Mouse (Mus musculus) heart, embryonic 10.5 days (tissue): Measurements from ENCODE around the gene Lrrc45. TPM values are rescaled to one million over a fixed set of nuclear protein-coding genes. Genes with fewer than 3 reads are reported as not detected.
"Not testable (repeated sequence)": the region's sequence is repeated elsewhere in the genome, so short reads cannot be mapped to it uniquely, and the experiment has no call there.

Experiments
- DNase-seq: peaks from one replicate; pipeline ENCODE4 v3.0.0-alpha.2; 2017; ENCODE audit warnings: low spot score
- H3K27ac ChIP-seq: fragments of 300-500 bp; sonication (generic); 2 replicates; pipeline ENCODE4 v1.5.1; 2016; ENCODE audit warnings: mild to moderate bottlenecking
- H3K27me3 ChIP-seq: fragments of 300-500 bp; sonication (generic); 2 replicates; pipeline ENCODE4 v1.6.1; 2016; ENCODE audit warnings: mild to moderate bottlenecking; ENCODE audit not compliant: poor library complexity, insufficient read depth, severe bottlenecking
- H3K36me3 ChIP-seq: fragments of 300-500 bp; sonication (generic); 2 replicates; pipeline ENCODE4 v1.6.1; 2016; ENCODE audit warnings: mild to moderate bottlenecking, moderate library complexity
- H3K4me1 ChIP-seq: fragments of 300-500 bp; sonication (generic); 2 replicates; pipeline ENCODE4 v1.6.1; 2016; ENCODE audit warnings: mild to moderate bottlenecking
- H3K4me3 ChIP-seq: fragments of 300-500 bp; sonication (generic); 2 replicates; pipeline ENCODE4 v1.5.1; 2016; ENCODE audit warnings: mild to moderate bottlenecking, moderate library complexity
- H3K9me3 ChIP-seq: fragments of 300-500 bp; sonication (generic); 2 replicates; pipeline ENCODE4 v1.6.1; 2016; ENCODE audit warnings: mild to moderate bottlenecking, moderate library complexity
- WGBS: fragments of 180-500 bp; shearing (Covaris S2); methylation state at CpG from one replicate; pipeline ENCODE4 v1.1.7; 2016; 5-methylcytosine and 5-hydroxymethylcytosine counted together
- polyA plus RNA-seq: library from polyadenylated mRNA; unstranded; fragments of >200 nt; fragmentation: Nextera tagmentation; extraction: Ambion mirVana; gene quantifications from 2 replicates; pipeline ENCODE4 v1.2.1, GENCODE M21; 2016

Gene Lrrc45
- 31.7 and 43.6 TPM in 2 replicates for polyA plus RNA-seq

GRCm38 (mm10) chr11:120713580-120714518, at the start of gene Lrrc45, which contains the start of gene Cenpx:
Gene Lrrc45, plus strand, starts transcription at chr11:120713925.
Gene Cenpx, minus strand, starts transcription at chr11:120713738.
- H3K27ac ChIP-seq, result peak within 1 kb of the TSS; percentile 85
- WGBS, result 3% methylated on average over 53 of the region's 53 CpGs
- no peaks in the 10 kb centered on the region for H3K9me3 ChIP-seq
- peaks cover 57% of the 10 kb centered on the region for H3K36me3 ChIP-seq
- DNase-seq, result peak; percentile 100
- peaks cover 14% of the 10 kb centered on the region; the same call in 1 of the 2 replicates for H3K27me3 ChIP-seq
- H3K4me1 ChIP-seq, result peaks cover 36% of the 10 kb centered on the region
- H3K4me3 ChIP-seq, result peak within 1 kb of the TSS; percentile 75

GRCm38 (mm10) chr11:120665406-120665805, 48.3 kb upstream of the Lrrc45 start:
- Histone ChIP-seq H3K27me3 (peaks cover 62% of the 10 kb centered on the region), H3K9me3 (no peaks in the 10 kb centered on the region), H3K4me3 (no peak overlapping the region), H3K36me3 (no peaks in the 10 kb centered on the region), H3K27ac (no peak overlapping the region), H3K4me1 (peaks cover 27% of the 10 kb centered on the region)
- 69% methylated on average over 3 of the region's 3 CpGs for WGBS
- DNase-seq, result no peak

DNA sequence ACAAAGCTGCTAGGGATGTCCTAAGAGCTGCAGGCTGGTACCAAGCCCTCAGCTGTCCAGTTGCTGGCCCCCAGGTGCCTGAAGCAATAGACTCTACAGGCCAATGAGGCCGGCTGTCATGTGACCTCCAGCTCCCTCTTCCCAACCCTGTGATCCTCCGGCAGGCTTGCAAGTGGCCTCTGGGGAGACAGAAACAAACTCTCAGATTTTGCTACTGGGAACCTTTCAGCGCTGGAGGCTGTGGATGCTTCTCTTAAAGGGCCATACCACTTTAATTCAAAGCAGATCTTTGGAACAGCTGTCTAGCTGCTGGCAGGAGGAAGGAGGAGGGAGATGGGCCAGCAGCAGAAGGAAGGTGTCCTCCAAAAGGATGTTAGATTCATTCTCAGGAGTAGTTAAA, 47.1 kb upstream of the Lrrc45 start:
- H3K4me3 ChIP-seq, result no peak overlapping the region
- WGBS, result 3% methylated on average over 3 of the region's 3 CpGs
- H3K27ac ChIP-seq, result peak overlapping the region; percentile 29; the same call in 1 of the 2 replicates
- no peaks in the 10 kb centered on the region for H3K36me3 ChIP-seq
- H3K4me1 ChIP-seq, result peaks cover 15% of the 10 kb centered on the region
- H3K9me3 ChIP-seq, result no peaks in the 10 kb centered on the region
- DNase-seq, result peak; percentile 86
- peaks cover 50% of the 10 kb centered on the region for H3K27me3 ChIP-seq

DNA sequence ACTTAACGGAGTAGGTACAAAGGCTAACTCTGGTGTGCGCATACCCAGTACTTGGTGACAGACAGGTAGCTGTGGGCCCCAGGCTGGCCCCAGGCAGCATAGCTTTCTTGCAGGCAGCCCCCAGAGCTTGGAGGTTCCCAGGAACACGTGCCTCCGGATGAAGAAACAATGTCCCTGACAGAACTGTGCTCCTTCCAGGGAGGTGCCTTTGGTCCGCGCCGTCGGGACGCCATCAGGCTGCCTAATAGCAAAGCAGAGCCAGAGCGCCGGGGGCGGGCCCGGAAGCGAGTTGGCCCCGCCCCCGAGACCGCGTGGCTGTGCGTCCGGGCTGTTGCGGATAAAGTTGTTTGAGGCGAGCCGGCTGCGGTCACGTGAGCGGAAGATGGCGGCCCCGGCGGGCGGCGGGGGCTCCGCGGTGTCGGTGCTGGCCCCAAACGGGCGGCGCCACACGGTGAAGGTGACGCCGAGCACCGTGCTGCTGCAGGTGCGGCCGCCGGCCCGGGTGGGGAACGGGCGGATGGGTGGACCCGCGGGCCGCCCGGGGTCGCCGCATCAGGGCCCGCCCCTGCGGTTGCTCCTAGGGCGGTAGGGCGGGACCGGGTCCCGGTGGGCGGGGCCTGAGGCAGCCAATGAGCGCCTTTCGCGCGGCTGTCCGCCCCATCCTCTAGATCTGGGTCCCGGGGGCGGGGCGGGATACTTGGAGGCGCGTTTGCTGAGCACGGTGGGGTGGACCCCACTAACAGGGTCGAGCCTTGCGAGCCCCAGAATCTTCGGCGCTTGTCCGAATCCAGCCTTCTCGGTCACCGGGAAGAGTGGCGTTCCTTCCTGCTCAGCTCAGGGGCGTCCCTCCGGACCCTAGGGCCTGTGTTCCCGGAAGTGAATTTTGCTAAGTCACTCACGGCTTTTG, 40.8 kb upstream of the Lrrc45 start, which contains the start of gene Aspscr1:
Gene Aspscr1 (plus strand): TSS at position 287 of the 907 bp plus-strand sequence.
- peak within 1 kb of the TSS; percentile 99 for H3K27ac ChIP-seq
- peak; percentile 97 for DNase-seq
- no peaks in the 10 kb centered on the region for H3K9me3 ChIP-seq
- WGBS, result 1% methylated on average over 72 of the region's 83 CpGs
- peaks cover 26% of the 10 kb centered on the region for H3K36me3 ChIP-seq
- H3K4me1 ChIP-seq, result peaks cover 24% of the 10 kb centered on the region
- H3K27me3 ChIP-seq, result no peaks in the 10 kb centered on the region
- H3K4me3 ChIP-seq, result peak within 1 kb of the TSS; percentile 86

- H3K27ac ChIP-seq, result peak overlapping the region; percentile 99
- H3K27me3 ChIP-seq, result no peaks in the 10 kb centered on the region
- H3K9me3 ChIP-seq, result no peaks in the 10 kb centered on the region
- peak overlapping the region; percentile 86 for H3K4me3 ChIP-seq
- WGBS, result 39% methylated on average over 12 of the region's 12 CpGs
- peaks cover 24% of the 10 kb centered on the region for H3K4me1 ChIP-seq
- peaks cover 34% of the 10 kb centered on the region for H3K36me3 ChIP-seq
- no peak for DNase-seq
These were observed 40.1 kb upstream of the Lrrc45 start for GRCm38 (mm10) chr11:120673594-120674122.

GRCm38 (mm10) chr11:120675875-120676274, 37.9 kb upstream of the Lrrc45 start:
- Histone ChIP-seq H3K36me3 (peaks cover 56% of the 10 kb centered on the region), H3K4me1 (peaks cover 24% of the 10 kb centered on the region)
- H3K27me3 ChIP-seq, H3K4me3 ChIP-seq, H3K27ac ChIP-seq, DNase-seq, H3K9me3 ChIP-seq: not testable (repeated sequence)
- 81% methylated on average over 4 of the region's 5 CpGs for WGBS

- no peaks in the 10 kb centered on the region for H3K9me3 ChIP-seq
- no peaks in the 10 kb centered on the region for H3K27me3 ChIP-seq
- no peak overlapping the region for H3K4me3 ChIP-seq
- H3K4me1 ChIP-seq, result peaks cover 24% of the 10 kb centered on the region
- WGBS, result 83% methylated on average over 4 of the region's 4 CpGs
- peaks cover 62% of the 10 kb centered on the region for H3K36me3 ChIP-seq
- DNase-seq, result no peak
- no peak overlapping the region for H3K27ac ChIP-seq
These were observed 36.8 kb upstream of the Lrrc45 start for GRCm38 (mm10) chr11:120676951-120677350.

DNA sequence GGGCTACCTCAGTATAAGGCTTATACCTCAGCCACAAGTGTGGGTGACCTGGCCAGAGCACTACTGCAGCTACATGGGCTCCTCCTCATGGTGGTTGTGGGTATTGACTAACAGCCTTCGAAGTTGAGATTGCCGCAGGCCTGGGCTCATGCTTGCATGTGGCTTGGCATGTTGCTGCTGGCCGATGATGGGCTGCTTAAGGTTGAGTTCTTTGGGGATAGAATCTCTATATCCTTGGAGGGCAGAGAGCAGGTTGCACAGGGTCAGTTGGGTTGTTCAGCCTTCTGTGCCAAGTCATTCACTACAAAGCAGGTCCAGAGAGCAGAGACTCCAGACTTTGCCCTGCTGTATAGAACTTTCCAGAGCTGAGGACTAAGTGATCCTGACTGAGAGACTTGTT, 33.8 kb upstream of the Lrrc45 start:
- no peak for DNase-seq
- H3K27ac ChIP-seq, result no peak overlapping the region
- H3K4me1 ChIP-seq, result peaks cover 22% of the 10 kb centered on the region; the same call in 1 of the 2 replicates
- no peaks in the 10 kb centered on the region for H3K9me3 ChIP-seq
- WGBS, result 73% methylated on average over 3 of the region's 3 CpGs
- peaks cover 85% of the 10 kb centered on the region for H3K36me3 ChIP-seq
- H3K27me3 ChIP-seq, result no peaks in the 10 kb centered on the region
- H3K4me3 ChIP-seq, result no peak overlapping the region

- H3K27me3 ChIP-seq, result no peaks in the 10 kb centered on the region
- H3K27ac ChIP-seq, result no peak overlapping the region
- H3K4me3 ChIP-seq, result no peak overlapping the region
- WGBS, result 88% methylated on average over 5 of the region's 5 CpGs
- H3K9me3 ChIP-seq, result no peaks in the 10 kb centered on the region
- DNase-seq, result no peak
- peaks cover 84% of the 10 kb centered on the region for H3K36me3 ChIP-seq
- peaks cover 12% of the 10 kb centered on the region; the same call in 1 of the 2 replicates for H3K4me1 ChIP-seq
These were observed 31.0 kb upstream of the Lrrc45 start for GRCm38 (mm10) chr11:120682683-120683082.

DNA sequence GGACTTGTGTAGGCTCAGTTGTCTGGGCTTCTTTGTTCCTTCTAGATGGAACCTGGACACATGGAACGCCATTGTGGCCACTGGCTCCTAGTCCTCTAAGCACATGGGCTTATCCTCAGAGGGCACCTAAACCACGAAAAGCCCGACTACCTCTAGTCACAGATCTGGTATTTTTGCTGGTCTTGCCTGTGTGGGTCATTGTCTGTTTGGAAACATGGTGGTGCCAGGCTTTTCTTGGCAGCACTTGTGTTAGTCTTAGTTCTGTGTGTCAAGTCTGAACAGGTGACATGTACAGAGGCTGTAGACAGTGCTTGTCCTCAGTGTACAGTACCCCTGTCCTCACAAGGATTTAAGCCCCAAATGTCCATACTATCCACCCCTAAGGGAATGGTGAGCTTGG, 30.2 kb upstream of the Lrrc45 start:
- peaks cover 12% of the 10 kb centered on the region; the same call in 1 of the 2 replicates for H3K4me1 ChIP-seq
- H3K27me3 ChIP-seq, result no peaks in the 10 kb centered on the region
- DNase-seq, result no peak
- peaks cover 84% of the 10 kb centered on the region for H3K36me3 ChIP-seq
- 83% methylated on average over 3 of the region's 3 CpGs for WGBS
- H3K4me3 ChIP-seq, result no peak overlapping the region
- no peaks in the 10 kb centered on the region for H3K9me3 ChIP-seq
- no peak overlapping the region for H3K27ac ChIP-seq

GRCm38 (mm10) chr11:120684086-120684485, 29.6 kb upstream of the Lrrc45 start:
- no peak overlapping the region for H3K27ac ChIP-seq
- no peaks in the 10 kb centered on the region for H3K9me3 ChIP-seq
- H3K4me3 ChIP-seq, result no peak overlapping the region
- WGBS, result 88% methylated on average over 2 of the region's 2 CpGs
- H3K36me3 ChIP-seq, result peaks cover 84% of the 10 kb centered on the region
- DNase-seq, result no peak
- H3K27me3 ChIP-seq, result no peaks in the 10 kb centered on the region
- peaks cover 12% of the 10 kb centered on the region; the same call in 1 of the 2 replicates for H3K4me1 ChIP-seq

- DNase-seq, result no peak
- Histone ChIP-seq H3K9me3 (no peaks in the 10 kb centered on the region), H3K4me3 (no peak overlapping the region), H3K36me3 (peaks cover 84% of the 10 kb centered on the region), H3K27me3 (no peaks in the 10 kb centered on the region), H3K4me1 (peaks cover 12% of the 10 kb centered on the region; the same call in 1 of the 2 replicates), H3K27ac (no peak overlapping the region)
- WGBS, result 85% methylated on average over 2 of the region's 2 CpGs
These were observed 29.1 kb upstream of the Lrrc45 start for GRCm38 (mm10) chr11:120684660-120685059.
